Mouse (Mus musculus) cerebellum, adult 8-10 months (tissue): ENCODE measurements around the gene Irf8.

Source experiments
- DNase-seq: peaks from one replicate; pipeline ENCODE4 v3.0.0; 2022

Gene Irf8

DNA sequence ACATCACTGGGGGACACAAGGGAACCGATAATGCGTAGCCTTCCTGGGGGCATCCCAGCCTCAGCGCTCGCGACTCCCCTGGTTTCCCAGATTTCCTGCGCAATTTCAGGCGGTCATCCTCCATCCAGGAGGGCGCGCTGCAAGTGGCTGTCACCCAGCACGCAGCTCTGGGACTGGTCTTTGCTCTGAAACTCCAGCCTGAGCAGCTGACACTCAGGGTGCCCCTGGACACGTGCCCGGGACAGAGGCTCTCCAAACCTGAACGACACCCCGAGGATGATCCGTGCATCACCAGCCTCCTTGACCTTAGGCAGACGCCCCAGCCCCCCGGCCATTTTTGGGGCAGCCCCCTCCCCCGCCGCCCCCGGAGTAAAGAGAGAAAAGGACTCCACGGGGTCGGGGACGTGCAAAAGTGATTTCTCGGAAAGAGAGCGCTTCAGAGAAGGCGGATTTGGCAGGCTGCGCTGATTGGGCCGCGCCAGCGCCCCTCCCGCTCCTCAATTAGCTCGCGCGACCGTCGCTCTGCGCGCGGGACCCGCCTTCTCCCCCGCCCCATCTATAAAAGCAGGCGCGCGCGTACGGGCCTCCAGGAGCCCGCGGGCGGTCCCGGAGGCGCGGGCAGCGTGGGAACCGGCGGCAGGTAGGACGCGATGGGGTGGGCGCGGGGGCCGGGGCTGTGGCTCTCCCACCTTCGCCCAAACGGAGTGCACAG, at the start of gene Irf8:
Gene Irf8 (plus strand): TSS at position 589 of the 712 bp plus-strand sequence.
- DNase-seq, result peak; percentile 15

DNA sequence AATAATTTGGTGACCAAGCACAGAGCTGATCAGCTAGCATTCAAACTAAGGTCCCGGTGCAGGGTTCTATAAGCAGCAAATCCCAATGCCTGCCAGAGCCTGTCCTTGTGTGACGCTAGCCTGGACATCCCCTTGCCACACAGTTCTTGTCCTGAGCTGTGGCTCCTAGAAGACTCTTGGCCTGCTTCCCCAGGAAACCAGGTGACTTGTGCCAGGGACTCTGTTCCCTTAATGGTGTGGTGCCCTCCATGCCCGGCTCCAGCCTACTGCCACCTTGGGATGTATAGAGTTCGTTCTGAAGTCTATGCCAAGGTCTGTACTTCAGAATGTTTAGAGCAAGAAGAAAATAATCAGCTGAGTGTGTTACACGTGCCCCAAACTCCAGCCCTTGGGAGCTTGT, 49.6 kb upstream of the Irf8 start:
- no peak for DNase-seq

DNA sequence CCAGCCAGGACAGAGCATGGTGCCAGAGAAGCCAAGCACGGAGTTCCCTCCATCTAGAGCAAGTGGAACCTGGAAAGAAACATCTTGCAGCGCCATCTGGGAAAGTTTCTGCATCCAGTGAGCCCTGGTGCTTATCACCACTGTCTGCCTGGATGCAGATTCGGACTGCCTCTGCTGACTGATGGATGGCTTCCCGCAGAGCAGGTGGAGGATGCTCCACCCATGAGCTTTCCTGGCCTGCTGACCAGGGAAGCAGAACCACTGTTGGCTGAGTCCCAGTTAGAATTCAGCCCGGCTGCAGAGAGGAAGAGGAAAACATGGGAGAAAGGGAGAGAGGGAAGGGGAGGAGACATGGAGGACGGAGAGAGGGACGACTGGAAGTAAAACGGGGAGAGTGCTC, 48.4 kb upstream of the Irf8 start:
- DNase-seq, result no peak

DNA sequence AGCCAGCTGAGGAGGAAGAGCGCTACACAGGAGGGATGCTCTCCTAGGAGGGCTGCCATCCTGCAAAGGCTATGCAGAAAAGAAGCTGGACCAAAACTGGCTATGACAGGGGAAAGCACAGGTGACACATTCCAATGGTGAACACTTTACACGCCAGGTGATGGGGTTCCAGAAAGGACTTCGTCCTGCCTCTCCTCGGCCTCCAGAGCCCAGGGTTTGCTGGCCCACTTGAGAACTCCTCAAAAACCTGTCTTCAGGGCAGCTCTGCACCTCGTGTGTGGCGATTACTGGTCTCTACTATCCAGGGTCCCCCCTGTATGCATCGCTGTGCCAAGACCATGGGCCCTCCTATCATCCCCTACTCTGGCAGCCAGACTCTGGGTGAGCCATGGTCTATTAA, 47.6 kb upstream of the Irf8 start:
- no peak for DNase-seq

DNA sequence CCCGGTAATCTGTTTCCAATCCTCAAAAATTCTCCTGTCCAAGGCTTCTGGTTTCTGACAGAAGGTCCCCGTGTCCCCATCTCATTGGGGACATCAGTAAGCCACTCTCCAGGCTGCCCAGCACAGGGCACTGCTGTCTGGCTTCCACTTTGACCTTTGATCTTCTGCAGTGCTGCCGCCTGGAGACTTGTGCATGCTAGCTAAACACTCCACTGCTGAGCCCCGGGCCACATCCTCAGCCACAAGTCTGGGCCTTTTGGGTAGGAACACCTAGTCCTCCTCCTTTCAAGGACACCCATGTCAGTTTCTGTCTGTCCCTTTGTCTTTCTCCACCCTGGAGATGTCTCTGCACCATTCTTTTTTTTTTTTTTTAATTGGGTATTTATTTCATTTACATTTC, 43.2 kb upstream of the Irf8 start:
- DNase-seq, result no peak

DNA sequence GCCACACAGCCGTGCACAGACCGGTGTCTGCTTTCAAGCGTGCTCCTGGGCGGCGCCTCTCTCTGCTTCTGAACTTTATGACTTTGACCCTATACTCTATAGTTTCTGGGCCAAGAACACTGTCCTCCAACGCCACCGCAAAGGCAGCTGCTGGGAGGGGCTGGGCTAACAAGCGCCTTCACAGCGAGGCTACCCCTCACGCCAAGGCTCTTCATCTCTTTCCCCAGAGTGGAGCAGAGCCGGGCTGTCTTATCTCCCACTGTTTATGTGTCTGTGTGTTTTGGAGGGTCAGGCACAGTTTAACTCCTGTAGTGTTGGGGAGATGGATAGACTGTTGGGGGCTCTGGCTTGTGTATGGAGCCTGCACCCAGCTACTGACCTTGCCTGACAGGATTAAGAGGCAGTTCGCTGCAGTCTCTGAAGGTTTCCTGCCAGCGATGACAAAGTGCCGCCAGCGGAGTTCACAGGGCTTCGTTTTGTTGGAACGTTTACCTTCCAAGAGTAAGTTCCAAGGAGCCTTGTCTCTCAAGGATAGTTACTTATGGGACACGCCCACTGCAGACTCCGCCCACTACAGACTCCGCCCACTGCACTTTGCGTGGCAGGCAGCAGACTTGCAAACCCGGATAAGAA, 42.2 kb upstream of the Irf8 start:
- no peak for DNase-seq

DNA sequence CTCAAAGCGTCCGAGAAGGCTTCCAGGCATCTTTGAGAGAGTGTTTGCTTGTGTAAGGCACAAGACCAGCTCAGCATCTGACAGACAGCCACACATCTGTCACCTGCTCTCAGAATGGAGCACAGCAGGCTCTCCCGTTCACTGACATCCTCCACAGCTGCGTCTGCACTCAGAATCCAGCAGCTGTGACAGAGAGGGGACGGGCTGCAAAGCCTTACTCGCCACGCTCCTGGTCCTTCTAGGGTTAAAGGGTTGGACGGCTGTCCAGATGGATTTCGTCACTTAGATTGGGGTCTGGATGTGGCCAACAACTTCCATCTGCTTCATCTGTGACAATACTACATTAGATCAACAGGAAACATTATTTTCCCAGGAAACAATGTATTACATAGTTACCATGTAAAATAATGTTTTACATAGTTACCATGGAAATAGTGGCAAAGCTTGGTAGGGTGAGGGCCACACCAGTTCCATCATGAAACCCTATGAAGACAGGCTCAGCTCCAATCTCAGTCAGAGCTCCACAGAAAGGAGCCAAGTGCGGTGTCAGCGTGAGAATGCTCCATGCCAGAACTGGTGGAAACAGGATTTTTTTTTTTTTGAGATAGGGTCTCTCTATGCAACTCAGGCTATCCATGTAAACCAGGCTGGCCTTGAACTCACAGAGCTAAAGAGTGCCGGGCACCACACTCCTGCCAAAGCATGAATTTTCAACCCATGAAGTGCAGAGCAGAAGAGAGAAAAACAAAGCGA, 39.6 kb upstream of the Irf8 start:
- no peak for DNase-seq

DNA sequence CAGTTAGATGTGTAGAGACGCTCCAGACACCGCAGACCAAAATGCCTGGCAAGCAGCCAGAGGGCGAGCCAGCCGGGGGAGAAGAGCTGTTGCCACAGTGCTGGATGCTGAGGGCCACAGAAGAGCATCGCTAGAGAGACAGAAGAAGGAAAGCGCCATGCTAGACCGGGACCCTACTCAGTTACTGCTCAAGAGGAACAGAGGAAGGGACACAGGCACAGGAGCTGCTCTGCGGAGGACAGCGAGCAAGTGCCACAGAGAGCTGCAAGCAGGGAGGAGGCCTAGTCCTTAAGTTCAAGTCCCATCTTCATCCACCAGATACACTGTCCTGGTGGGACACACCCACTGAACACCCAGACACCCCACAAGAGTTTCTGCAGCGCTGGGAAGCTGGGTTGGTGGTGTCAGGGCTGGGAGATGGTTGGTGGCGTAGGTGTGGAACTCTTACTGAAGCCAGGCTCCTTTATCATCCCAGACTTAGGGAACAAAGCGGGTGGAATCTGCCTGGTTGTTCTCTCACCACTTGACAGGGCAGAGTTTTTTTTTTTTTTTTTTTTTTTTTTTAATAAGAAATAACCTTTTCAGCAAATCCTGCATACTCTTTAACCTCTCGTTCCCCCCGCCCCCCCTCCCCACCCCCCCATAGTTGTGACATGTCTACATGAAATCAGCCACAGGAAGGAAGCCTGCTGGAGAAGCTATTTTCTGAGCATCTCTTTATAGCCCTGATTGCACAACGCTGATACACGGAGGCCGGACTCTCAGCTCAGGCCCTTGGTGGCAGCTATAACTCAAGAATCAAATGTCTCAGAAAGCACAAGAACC, 38.8 kb upstream of the Irf8 start:
- no peak for DNase-seq

DNA sequence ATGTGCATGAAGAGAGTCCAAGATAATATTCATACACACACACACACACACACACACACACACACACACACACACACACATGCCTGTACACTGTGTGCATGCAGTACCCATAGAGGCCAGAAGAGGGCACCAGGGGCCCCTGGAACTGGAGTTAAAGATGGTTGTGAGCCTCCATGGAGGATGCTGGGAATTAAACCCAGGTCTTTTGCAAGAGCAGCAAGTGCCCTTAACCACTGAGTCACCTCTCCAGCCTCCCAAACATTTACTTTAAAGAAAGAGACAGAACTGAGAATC, 38.2 kb upstream of the Irf8 start:
- no peak for DNase-seq

DNA sequence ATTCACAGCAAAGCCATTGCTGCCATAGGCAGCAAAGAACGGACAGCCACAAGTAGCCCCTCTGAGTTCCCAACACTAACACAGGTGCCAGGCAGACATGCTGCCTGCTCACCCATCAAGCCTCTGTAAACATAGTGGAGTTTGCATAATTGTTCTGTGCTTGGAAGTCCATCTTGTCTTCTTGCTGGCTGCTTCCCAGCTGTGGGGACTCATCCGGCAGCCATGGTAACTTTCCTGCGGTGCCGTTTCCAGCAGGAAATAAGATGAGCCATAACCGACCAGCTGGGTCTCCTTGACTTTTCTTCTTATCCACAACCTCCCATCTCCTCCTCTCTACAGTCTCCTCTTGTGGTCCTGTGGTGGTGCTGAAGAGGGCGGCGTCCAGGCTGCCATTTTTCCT, 37.7 kb upstream of the Irf8 start:
- DNase-seq, result no peak

DNA sequence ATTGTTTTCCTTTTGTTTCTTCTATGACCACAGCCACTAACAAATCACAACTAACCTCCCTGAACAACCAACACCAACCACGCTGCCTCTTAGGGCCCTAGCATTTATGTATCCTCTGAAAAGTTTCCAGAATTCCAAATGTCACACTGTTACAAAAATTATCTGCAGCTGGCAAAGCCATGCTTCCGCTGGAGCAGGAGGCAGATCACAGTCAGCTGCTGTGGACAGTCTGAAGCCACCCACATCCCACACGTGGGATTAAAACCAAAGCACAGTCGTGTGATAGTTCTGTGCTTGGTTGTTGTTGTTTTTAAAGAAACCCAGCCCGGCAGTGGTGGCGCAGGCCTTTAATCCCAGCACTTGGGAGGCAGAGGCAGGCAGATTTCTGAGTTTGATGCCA, 37.1 kb upstream of the Irf8 start:
- no peak for DNase-seq

DNA sequence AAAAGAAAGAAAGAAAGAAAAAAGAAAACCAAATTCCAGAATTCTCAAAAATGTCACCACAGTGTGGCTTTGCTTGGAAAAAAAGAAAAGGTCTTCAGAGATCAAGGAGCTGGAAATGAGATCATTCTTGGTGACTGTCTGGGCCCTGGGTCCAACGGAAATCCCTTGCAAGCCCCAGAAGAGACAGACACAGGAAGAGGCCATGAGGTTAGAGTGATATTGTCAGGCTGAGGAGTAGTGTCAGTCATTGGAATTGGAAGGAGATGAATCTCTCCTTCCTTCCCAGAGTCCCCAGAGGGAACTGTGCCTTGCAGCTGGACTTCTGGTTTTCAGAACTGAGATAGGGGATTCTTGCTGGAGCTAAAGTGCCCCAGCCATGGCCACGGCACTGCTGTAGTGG, 36.6 kb upstream of the Irf8 start:
- no peak for DNase-seq

DNA sequence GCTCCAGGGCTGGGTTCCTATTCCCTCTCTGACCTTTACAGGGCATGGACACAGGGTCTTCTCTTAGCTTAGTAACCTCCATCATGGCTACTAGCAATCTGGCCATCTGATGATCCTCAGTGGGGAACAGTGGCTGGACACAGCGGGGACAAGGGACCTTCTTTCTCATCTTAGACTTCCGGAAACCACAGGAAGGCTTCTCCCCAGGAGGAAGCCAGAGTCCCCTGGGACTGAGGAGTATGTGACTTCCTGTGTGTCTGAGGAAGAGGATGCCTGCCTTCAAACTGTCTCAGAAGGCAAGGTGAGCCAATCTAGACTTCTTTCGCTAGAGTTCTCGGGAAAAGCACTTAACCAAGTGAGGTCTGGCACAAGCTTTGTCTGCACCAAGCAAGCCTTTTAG, 36.1 kb upstream of the Irf8 start:
- DNase-seq, result no peak

DNA sequence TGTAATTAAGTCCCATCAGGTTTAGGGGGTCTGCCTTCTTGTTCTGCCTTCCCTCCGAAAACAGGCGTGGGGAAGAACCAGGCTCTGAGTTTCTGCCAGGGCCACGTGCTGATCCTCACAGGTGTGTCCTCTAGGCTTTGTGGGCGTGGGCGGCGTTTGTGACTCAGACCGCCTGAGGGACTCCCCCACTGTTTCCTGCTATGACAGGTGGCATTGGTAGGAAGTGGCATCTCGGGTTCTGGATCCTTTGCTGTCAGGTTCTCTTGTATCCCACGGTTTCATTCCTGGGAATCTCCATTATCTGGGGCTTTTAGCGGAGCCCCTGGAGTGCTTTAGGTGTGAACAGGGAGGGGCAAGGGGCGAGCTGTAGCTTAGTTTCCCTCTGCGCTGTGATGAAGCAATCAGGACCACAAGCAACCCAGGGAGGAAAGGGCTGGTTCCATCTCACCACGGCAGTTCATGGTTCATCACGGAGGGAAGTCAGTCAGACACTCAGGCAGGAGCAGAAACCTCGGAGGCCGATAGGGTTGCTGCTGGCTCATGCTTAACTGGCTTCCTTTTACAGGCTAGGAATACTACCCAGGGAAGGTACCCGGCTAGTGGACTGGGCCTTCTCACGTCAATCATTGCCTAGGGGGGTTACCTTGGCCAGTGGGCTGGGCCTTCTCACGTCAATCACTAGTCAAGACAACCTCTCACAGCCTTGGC, 34.2 kb upstream of the Irf8 start:
- DNase-seq, result no peak

DNA sequence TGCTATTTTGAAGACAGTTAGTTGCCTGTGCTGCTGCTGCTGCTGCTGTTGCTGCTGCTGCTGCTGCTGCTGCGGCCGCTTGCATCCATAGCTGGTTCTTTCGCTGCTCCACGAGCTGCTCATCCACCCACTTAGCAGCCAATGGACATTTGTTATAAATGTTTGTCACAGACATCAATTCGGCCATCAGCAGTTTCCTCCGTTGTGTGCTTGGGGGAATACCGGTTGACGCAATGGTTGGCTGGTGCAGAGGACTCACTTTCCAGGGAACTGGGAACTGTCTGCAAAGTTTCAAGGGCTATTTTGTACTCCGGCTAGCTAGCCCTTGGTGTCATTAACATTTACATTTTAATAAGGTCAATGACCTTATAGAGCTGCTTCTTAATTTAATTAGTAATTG, 32.0 kb upstream of the Irf8 start:
- DNase-seq, result no peak

DNA sequence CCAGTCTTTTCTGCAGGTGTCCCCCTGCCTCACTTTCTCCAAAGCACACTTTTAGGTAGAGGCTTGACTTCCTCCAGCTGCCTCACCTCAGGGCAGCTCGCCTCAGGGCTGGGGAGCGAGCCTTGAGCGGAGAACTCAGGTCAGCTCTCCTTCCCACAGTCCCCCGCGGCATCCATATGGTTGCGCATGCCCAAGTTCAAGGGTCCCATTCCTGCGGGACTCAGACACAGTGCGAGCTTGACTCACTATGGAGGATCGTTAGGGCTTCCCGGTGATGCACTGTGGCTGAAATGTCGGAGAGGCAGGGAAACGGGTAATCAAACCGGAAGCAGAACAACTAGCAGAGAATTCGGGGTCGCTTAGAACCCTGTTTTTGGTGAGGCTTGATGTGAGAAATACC, 31.0 kb upstream of the Irf8 start:
- no peak for DNase-seq

DNA sequence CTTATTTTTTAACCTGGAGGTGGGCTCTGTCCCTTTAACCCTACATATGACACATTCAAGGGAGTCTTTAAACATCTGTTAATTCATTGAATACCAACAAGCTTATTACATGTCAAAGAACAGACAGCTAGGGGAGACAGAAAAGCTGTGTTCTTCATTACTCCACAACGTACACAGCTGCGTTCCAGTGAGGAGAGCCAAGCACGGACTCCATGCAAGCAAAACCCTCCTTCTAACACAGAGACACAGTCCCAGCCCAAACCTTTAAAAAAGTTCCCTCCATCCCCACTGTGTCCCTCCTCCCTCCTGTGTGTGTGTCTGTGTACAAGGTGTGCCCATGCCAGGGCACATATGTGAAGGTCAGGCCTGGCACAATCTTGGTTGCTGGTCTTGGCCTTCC, 30.0 kb upstream of the Irf8 start:
- no peak for DNase-seq

DNA sequence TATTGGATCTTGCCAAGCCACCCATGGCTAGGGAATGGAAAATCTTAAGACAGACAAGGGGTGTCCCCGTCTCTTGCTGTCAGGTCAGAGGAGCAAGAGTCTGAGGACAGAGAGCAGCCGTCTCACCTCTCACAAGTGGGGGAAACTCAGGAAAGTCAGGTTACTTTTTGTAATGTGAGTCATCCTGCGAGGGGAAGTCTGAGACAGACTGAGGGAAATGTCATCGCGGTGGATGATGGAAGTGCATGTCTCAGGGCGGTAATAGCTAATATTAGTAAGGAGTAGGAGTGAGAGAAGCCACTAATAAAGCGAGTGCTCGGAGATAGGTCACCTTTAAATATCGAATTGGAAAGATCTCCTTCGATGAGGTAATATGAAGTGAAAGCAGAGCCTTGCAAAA, 27.0 kb upstream of the Irf8 start:
- no peak for DNase-seq

DNA sequence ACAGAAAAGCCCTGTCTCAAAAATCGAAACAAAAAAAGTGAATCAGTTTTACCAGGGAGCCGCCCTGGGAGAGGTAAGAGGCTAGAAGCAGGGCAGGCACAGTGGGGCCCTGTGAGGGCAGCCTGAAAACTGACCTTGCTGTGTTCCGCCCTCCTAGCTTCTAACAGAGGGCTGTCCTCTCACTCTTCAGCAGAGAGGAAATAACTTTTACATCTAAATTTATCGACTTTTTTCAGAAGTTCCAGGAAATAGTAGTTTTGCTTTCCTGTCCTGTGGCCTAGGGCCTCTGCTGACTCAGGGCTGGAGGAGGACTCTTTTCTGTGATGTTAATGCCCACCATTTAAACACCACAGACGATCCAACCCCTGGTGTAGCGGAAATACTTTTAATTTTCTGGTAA, 21.0 kb upstream of the Irf8 start:
- no peak for DNase-seq

DNA sequence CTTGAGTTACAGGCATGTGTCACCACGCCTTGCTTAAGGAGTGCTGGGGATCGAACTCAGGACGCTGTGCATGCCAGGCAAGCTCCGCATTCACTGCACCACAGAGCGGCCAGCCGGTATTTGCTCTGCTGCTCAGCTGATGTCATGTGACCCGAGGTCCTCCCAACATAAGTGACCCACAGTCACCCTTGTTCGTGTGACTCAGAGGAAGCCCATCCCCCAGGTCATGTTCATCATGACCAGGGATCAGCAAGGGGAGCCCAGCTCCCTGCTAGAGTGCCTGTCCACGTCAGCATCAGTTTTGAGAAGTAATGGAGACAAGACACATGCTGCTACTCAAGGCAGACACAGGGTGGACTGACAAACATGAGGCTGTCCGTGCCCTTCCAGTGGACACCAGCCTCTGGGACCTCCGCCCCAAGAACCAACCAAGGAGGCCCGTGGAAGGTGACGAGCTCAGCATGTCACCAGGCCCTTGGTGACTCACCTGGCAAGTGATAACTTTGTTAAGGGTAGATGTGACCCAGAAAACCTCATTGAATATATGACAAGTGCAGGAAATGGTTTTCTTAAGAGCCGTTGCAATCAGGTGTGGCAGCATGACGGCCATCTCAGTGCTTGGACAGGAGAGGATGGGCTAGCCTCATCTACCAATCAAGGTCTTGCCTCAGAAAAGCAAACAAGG, 20.0 kb upstream of the Irf8 start:
- no peak for DNase-seq

DNA sequence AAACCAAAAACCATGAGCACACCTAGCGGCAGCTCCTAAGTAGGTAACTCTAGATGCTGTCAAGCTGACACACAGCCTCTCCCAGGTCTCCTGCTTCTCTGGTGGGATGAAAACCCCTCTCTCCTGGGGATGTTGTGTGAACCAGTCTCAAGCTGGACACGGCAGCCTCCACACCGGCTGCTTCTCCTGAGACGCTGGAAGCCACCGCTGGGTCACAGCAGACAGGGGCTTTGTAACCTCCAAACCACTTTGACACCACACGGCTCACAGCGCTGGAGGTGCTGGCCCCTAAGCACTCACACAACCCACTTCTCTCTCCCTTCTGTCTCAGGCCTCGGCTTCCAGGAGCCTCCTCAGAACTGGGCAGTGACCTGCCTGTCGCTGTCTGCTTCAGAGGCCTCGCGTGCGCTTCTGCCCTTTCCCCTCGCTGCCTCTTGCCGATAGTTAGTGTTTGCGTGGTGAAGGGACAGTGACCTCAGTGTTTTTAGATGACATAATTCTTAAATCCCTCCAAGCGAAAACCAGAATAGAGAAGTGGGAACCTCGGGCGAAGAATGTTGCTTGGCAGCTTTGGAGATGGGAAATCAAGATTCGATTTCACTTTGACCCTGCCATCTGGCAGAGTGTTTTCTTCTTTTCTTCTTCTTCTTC, 16.4 kb upstream of the Irf8 start:
- no peak for DNase-seq

DNA sequence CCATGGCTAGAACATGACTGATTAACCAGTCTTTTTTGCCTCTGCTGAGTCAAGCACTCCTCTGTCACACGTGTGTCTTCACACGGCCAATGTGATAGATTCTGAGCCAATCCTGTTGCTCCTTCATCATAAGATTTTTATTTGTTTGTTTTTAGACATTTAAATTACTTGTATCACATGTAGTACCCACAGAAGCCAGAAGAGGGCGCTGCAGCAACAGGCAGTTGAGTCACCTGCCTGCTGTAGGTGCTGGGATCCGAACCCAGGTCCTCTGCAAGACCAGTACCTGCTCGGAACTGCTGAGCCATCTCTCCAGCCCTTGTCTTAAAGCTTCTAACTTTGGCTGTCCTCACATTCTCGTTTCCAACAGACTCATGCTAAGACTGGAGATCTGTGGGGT, 13.1 kb upstream of the Irf8 start:
- DNase-seq, result no peak
